In genomic region chr14:118613734-118614133, GRCm38 (mm10) we compare ENCODE assay signal across 16 mouse cellular contexts.
"Had no signal": no experiment of that assay in that cellular context is flagged by ENCODE, and none has a peak within 500 bp of the region (broad histone marks: within the 10 kb centered on the region; RNA-seq: fewer than 3 reads in every experiment).

No protein-coding gene starts in this region.

- H3K27me3 ChIP-seq: neural tube, embryonic 12.5 days; neural tube, embryonic 13.5 days; neural tube, embryonic 15.5 days; stomach, embryonic 15.5 days had no signal

- H3K36me3 ChIP-seq: neural tube, embryonic 12.5 days; neural tube, embryonic 13.5 days; neural tube, embryonic 15.5 days; stomach, embryonic 15.5 days had no signal

- DNase-seq: retina, postnatal 1 day; right cerebral cortex, postnatal 14 days; right cerebral cortex, postnatal 25 days; right cerebral cortex, postnatal 4 days; spleen, adult 18-20 months; thymus, adult 18-20 months; thymus, adult 2 months; thymus, postnatal 14 days; thymus, postnatal 25 days; thymus, postnatal 36 days; thymus, postnatal 4 days had no signal

- H3K4me2 ChIP-seq: neural tube, embryonic 12.5 days; neural tube, embryonic 13.5 days; neural tube, embryonic 15.5 days; stomach, embryonic 15.5 days had no signal

- H3K9ac ChIP-seq: neural tube, embryonic 12.5 days; neural tube, embryonic 13.5 days; neural tube, embryonic 15.5 days; stomach, embryonic 15.5 days had no signal

- H3K4me3 ChIP-seq: neural tube, embryonic 12.5 days; neural tube, embryonic 13.5 days; neural tube, embryonic 15.5 days; stomach, embryonic 15.5 days had no signal

- H3K9me3 ChIP-seq: neural tube, embryonic 12.5 days; neural tube, embryonic 13.5 days; neural tube, embryonic 15.5 days; stomach, embryonic 15.5 days had no signal

- H3K27ac ChIP-seq: neural tube, embryonic 12.5 days; neural tube, embryonic 13.5 days; neural tube, embryonic 15.5 days; stomach, embryonic 15.5 days; stomach, postnatal 0 days had no signal

- H3K4me1 ChIP-seq: neural tube, embryonic 12.5 days; neural tube, embryonic 15.5 days had no signal
